Mouse (Mus musculus) cerebellum, postnatal 14 days (tissue): ENCODE data around the gene Zic2.

Experiments used
- DNase-seq, 2 experiments: peaks; one replicate each; pipeline ENCODE4 v3.0.0; 2021; ENCODE audit warnings: mixed read lengths in 2 of 2

The Zic2 gene

DNA sequence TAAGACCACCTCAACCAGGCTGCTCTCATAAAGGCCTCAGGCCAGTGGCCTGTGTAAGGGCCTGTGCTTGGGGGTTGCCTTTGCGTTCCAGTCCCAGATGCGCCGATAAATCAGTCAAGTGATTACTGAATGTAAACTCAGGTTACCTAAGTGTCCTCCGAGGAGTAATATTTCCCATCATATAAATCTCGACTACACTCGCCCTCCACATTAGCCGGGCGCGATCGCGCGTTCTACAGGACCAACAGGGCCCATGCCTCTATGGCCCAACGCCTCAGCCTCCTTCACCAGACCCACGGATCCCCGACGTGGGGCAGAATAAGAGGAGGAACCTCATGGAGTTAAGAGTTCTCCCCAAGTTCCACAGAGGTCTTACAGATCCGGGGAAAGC is 12.6 kb upstream of the Zic2 start:
- peak; percentile 47 to 61 for DNase-seq

GRCm38 (mm10) chr14:122463080-122463691 is 12.0 kb upstream of the Zic2 start:
- DNase-seq: peak; percentile 69 to 71

DNA sequence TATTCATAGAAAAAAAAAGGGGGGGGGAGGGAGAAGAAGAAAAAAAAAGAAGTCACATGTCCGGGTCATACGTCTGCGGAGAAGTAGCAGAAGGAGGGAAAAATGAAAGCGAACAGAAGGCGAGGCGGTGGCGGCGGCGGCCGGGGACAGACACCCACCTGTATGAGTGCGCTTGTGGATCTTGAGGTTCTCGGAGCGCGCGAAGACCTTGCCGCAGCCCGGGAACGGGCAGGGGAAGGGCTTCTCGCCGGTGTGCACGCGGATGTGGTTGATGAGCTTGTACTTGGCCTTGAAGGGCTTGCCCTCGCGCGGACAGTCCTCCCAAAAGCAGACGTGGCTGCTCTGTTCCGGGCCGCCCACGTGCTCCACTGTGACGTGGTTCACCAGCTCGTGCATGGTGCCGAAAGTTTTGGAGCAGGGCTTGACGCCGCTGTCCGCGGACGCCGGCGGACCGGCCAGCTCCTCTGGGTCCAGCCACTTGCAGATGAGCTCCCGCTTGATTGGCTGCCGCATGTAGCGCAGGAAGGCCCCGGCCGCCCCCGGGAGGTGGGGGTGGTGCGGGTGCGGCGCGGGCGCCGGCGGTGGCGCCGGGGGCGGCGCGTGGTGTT is 11.4 kb upstream of the Zic2 start:
- DNase-seq: peak; percentile 70 to 75

- DNase-seq: no peak
These were observed 10.9 kb upstream of the Zic2 start for GRCm38 (mm10) chr14:122464351-122464762.

DNA sequence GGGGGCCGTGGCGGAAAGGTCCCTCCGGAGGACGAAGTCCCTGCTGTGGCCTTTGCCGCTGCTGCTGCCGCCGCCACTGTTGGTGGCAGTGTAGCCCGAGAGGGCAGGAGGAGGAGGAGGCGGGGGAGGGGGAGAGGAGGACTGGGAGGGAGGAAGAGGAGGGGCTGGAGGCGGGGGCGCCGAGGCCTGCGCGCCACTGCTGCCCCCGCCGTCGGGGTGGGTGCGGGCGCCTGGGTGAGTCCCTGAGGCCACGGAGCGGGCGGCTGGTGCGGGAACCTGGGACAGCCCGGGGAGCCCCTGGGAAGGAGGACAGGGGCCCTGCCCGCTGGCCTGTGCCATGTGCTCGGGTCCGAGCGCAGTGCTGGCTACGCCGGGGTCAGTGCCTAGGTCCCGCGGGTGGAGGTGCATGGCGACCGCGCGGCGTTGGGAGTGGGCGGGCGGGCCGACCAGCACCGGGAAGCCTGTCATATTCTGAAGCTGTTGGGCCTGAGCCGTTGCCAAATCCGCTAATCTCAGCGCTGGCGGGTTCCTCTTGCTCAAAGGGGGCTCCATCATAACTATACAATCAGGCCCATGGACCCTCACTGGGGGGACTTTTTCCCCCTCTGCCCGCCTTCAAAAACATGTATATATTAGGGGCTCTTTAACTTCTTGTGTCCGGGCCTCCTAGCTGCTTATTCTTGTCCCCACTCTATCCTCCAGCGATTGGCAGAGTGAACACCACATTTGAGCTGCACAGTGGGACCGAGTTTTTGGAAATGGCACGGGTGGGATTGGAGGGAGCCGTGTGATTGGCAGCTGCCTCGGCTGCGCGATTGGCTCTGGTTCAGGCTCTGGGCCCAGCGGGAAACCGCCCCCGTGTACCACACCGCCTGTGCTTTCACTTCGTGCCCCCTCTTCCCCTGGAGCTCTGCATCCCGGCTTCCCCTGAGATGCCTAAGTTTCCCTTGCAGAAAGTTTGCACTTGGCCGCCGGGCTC is 10.2 kb upstream of the Zic2 start, which contains the start of gene Zic5:
Gene Zic5 (minus strand): TSS at position 915 of the 979 bp plus-strand sequence.
- peak; percentile 98 for DNase-seq

GRCm38 (mm10) chr14:122465931-122466490 is 9.2 kb upstream of the Zic2 start:
- DNase-seq: peak in 1 of 2 experiments; percentile 44

DNA sequence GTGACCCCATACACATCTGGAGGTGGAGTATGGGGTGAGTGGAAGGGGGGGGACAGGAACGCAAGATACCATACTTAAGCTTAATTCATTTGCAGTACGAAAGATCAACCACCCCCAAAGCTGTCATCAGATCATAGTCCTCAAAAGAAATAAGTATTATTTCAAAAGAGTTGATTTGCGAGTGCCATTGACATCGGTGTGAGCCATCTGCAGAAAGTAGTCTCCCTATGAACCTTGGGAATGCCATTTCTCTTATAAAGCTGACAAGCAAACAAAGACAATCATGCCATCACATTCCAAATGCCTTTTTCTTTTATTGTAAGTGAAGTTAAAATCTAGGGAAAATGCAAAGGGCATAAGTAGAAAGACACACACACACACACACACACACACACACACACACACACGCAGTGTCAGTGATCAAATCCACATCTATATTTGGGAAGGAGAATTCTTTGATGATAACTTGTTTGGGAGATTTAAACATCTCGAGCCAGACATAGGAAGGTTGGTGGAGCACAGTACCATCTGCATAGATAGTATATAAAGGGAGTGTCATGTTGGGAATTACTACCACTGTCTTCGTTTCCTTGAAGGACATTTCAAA is 8.4 kb upstream of the Zic2 start:
- DNase-seq: peak in 1 of 2 experiments; percentile 51

GRCm38 (mm10) chr14:122467926-122468841 is 7.1 kb upstream of the Zic2 start:
- DNase-seq: peak; percentile 58 to 74

- peak; percentile 64 to 74 for DNase-seq
These were observed 6.1 kb upstream of the Zic2 start for GRCm38 (mm10) chr14:122468971-122469755.

- DNase-seq: peak; percentile 78 to 84
These were observed 3.7 kb upstream of the Zic2 start for GRCm38 (mm10) chr14:122471449-122472085.

DNA sequence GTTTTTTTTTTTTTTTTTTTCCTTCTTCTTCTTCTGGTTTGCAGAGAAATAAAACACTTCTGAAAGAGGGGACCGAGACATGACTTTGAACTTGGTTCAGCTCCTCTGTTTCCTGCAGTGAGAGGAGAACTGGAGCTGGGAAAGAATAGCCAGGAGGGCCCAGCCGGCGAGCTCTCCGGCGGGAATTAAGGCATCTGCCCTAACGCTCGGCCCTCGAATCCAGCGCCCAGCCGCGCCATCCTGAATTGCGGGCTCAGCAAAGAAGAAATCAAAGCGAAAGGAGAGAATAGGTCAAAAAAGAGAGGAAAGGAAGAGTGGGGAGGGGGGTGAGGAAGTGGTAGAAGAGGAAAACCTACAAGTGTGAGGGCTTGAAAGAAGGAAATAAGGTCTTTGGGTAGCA is 3.1 kb upstream of the Zic2 start:
- peak; percentile 71 to 74 for DNase-seq

DNA sequence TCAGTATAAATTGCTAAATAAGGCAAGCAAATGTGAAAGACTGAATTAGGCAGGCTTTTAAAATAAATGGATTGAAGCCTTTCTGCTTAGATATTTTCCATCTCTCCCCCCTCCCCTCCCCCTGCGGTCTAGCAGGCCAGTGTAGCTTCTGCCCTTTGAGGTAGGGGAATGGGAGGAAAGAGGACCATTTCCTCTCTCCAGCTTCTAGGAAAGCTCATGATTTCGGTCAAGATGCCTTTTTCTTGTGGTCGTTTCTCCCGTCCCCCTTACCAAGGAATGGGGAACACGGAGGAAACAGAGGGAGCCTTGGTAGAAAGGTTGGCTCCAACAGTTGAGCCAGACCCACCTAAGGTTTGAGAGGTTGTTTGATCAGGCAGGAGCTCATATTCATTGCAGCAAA is 2.6 kb upstream of the Zic2 start:
- peak; percentile 68 to 69 for DNase-seq

DNA sequence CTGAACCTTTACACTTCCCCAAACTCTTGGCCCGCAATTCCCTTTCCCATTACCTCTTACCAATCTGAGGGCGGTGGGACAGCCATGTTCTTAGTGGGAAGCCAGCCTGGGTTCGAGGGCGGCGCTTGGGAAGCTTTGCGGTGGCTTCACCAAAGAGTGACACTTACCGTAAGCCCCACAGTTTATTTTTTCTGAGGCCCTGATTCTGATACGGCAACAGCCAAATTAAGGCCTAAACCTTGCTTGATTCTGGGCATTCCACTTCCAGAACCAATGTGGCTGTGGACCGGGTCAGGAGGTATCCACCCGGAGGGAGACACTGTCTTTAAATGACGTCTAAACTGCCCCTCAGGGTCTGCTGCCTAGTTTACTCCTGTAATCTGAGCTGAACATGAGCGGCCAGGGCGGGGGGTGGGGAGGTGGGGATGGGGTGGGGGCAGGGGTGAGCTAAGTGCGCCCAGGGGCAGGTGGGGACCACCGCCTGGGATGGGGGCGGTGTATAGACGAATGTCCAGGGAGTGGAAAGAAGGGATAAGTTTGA is 2.0 kb upstream of the Zic2 start:
- DNase-seq: peak; percentile 72 to 73

DNA sequence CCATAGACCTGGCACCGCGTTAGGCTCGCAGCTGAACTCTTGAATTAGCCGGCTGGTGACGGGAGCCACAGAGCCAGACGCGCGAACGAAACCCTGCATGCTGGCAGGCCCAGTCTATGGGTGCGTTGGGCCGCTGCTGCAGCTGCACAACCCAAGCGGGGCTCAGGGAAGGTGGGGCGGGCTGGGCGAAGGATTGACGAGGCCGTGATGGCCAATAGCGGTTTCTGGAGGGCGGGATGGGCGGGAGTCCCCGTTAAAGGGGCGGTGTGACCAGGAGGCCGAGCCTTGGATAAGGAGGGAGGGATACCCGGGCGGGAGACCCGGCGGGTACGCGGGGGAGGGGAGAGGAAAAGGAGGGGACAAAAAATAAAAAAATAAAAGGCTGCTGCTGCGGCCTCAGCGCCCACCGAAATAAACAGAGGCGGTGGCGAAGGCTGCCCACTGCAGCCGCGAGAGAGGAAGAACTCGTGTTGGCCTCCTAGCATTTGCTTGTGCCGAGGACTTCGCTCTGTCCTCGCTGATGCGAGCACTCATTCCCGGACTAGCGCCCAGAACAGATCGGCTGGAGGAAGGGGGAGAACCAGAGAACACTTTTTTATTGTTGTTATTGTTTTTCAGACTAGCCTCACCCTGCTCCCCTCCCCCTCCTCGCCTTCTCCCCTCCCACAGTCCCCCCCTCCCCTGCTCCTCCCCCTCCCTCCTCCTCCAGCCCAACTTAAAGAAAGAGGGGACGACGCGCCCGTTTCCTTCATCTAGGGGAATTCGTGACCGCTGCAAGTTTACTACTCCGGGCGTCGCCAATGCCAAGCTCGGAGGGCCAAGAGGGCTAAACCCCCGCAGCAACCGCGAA is 969 bp upstream of the Zic2 start:
- peak; percentile 91 to 92 for DNase-seq

- peak in 1 of 2 experiments; percentile 57 for DNase-seq
These were observed 364 bp downstream of the Zic2 start for GRCm38 (mm10) chr14:122475557-122476040.

- DNase-seq: peak; percentile 65 to 76
These were observed 996 bp downstream of the Zic2 start for GRCm38 (mm10) chr14:122476041-122476821.

DNA sequence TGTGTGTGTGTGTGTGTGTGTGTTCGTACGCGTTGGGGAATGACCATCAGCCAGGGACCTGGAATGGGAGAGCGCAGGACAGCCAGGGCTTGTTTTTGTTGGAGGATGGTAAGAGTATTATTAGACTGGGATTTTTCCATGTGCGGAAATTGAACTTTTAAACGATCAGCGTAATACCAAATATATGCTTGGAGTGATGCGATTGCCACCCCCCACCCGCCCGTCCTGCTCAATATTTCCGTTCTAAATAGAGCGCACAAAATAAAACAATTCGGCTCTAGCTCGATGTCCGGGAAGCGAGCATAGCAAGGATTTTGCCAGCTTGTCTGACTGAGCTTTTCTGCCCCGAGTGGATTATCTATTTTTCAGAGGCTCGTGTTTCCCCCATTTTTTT is 1.6 kb downstream of the Zic2 start:
- DNase-seq: no peak

DNA sequence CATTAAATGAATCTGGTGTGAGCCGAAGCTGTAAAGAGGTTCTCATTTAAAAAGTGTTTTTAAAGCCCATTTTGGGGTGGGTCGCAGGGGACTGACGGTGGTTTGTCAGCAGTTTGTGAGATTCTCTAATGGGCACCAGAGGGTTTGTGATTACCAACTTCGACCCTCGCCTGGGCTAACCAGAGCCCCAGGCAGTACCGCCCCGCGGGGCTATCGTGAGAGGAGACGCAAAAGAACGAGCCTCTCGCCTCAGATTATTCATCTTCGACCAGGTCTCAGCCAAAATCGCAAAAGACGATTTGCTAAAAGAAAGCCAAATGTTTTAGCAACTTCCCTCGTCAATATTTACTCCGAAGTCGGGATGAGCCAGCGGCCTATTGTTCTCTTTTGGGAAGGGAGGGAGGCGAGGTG is 2.0 kb downstream of the Zic2 start:
- DNase-seq: peak; percentile 47 to 54
